Mouse (Mus musculus) midbrain, embryonic 11.5 days (tissue): Measurements from ENCODE around the gene Smarcb1. TPM values are rescaled to one million over a fixed set of nuclear protein-coding genes. Genes with fewer than 3 reads are reported as not detected.
A peak's percentile ranks its signal among the peaks of the same experiment; 100 is the strongest.

ENCODE experiments used
- ATAC-seq: fragments of 200-750 bp; cut with Nextera tagmentation; 2 replicates; pipeline ENCODE4 v1.8.0; 2017; ENCODE audit warnings: moderate TSS enrichment, moderate library complexity; ENCODE audit not compliant: low FRiP score
- DNase-seq: peaks from one replicate; pipeline ENCODE4 v3.0.0; 2015; ENCODE audit warnings: low spot score; ENCODE audit errors: missing footprints
- H3K27ac ChIP-seq: fragments of 300-500 bp; sonication (generic); 2 replicates; pipeline ENCODE4 v1.5.1; 2014; ENCODE audit warnings: low read depth, low read length
- H3K27me3 ChIP-seq: fragments of 300-500 bp; sonication (generic); 2 replicates; pipeline ENCODE4 v1.6.1; 2014; ENCODE audit warnings: mild to moderate bottlenecking, low read length, moderate library complexity, mixed read lengths; ENCODE audit not compliant: control insufficient read depth, insufficient read depth
- H3K36me3 ChIP-seq: fragments of 300-500 bp; sonication (generic); 2 replicates; pipeline ENCODE4 v1.6.1; 2014; ENCODE audit warnings: mild to moderate bottlenecking, low read length, moderate library complexity, mixed read lengths; ENCODE audit not compliant: control insufficient read depth, insufficient read depth
- H3K4me1 ChIP-seq: fragments of 300-500 bp; sonication (generic); 2 replicates; pipeline ENCODE4 v1.6.1; 2014; ENCODE audit warnings: low read length; ENCODE audit not compliant: control insufficient read depth, insufficient read depth
- H3K4me2 ChIP-seq: fragments of 300-500 bp; sonication (generic); 2 replicates; pipeline ENCODE4 v1.6.1; 2014; ENCODE audit warnings: mild to moderate bottlenecking, moderate library complexity
- H3K4me3 ChIP-seq: fragments of 300-500 bp; sonication (generic); 2 replicates; pipeline ENCODE4 v1.5.1; 2014; ENCODE audit warnings: low read depth, low read length
- H3K9ac ChIP-seq: fragments of 300-500 bp; sonication (generic); 2 replicates; pipeline ENCODE4 v1.6.1; 2014; ENCODE audit warnings: low read length
- H3K9me3 ChIP-seq: fragments of 300-500 bp; sonication (generic); 2 replicates; pipeline ENCODE4 v1.6.1; 2016; ENCODE audit warnings: low read length; ENCODE audit not compliant: control insufficient read depth
- WGBS: fragments of 180-500 bp; shearing (Covaris S2); extraction: QIAGEN DNeasy Blood & Tissue Kit; methylation state at CpG from one replicate; pipeline ENCODE4 v1.1.7; 2014; 5-methylcytosine and 5-hydroxymethylcytosine counted together
- polyA plus RNA-seq: library from polyadenylated mRNA; unstranded; fragments of >200 nt; fragmentation: Nextera tagmentation; extraction: Ambion mirVana; gene quantifications from 2 replicates; pipeline ENCODE4 v1.2.1, GENCODE M21; 2014

The Smarcb1 gene
- polyA plus RNA-seq, 1 experiment from 2014 or later = 274 TPM

GRCm38 (mm10) chr10:75944066-75944772 is 22.8 kb upstream of the Smarcb1 start:
- H3K36me3 ChIP-seq = no peaks in the 10 kb centered on the region
- no peak overlapping the region for H3K4me2 ChIP-seq
- H3K4me1 ChIP-seq = no peaks in the 10 kb centered on the region
- no peak overlapping the region for H3K4me3 ChIP-seq
- ATAC-seq = no peak
- peak; percentile 82 for DNase-seq
- no peak overlapping the region for H3K9ac ChIP-seq
- WGBS = 33% methylated on average over 11 of the region's 11 CpGs
- no peak overlapping the region for H3K27ac ChIP-seq
- no peaks in the 10 kb centered on the region for H3K9me3 ChIP-seq
- no peaks in the 10 kb centered on the region; the same call in 1 of the 2 replicates for H3K27me3 ChIP-seq

GRCm38 (mm10) chr10:75942736-75943477 is 21.5 kb upstream of the Smarcb1 start, which contains the start of gene Vpreb3:
Gene Vpreb3, plus strand, starts transcription at chr10:75943057.
- Histone ChIP-seq H3K4me2 (no peak within 1 kb of the TSS), H3K27ac (no peak within 1 kb of the TSS), H3K4me3 (no peak within 1 kb of the TSS), H3K36me3 (no peaks in the 10 kb centered on the region), H3K9me3 (no peaks in the 10 kb centered on the region), H3K9ac (no peak within 1 kb of the TSS), H3K27me3 (no peaks in the 10 kb centered on the region), H3K4me1 (no peaks in the 10 kb centered on the region)
- 80% methylated on average over 15 of the region's 15 CpGs for WGBS
- ATAC-seq (no peak), DNase-seq (peak; percentile 65)

DNA sequence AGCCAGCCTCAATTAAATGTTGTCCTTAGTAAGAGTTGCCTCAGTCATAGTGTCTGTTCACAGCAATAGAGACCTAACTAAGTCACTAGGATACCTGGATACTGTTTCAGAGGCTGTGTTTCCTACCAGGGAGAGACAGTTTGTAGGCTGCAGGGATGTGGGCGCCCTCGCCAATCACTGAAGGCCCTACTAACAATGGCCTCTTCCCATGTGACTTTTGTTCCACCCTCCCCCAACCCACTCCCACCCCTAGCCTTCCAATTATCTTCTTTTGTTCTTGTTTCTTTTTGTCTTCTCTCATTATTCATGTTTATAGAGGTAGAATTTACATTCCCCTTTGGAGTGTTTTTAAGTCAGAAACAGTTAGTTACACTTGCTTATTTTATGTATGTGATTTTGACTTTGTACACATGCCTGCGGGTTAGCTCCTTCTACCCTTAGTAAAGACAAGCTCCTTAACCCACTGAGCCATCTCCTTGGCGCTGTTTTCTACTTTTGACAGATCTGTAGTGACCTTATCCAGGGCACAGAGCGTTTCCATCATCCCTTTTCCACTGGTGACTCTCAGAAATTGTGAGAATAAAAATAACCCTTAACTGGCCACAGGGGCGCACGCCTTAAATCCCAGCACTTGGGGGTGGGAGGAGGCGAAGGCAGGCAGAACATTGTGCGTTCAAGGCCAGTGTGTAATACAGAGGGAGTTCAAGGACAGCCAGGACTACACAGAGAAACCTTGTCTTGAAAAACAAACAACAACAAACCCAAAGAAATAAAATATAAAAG is 19.8 kb upstream of the Smarcb1 start:
- Histone ChIP-seq H3K4me1 (no peaks in the 10 kb centered on the region), H3K4me2 (no peak overlapping the region), H3K27me3 (peaks cover 9% of the 10 kb centered on the region), H3K4me3 (no peak overlapping the region), H3K9ac (no peak overlapping the region), H3K27ac (no peak overlapping the region), H3K36me3 (no peaks in the 10 kb centered on the region), H3K9me3 (no peaks in the 10 kb centered on the region)
- DNase-seq = peak; percentile 60
- 66% methylated on average over 9 of the region's 9 CpGs for WGBS
- no peak for ATAC-seq

DNA sequence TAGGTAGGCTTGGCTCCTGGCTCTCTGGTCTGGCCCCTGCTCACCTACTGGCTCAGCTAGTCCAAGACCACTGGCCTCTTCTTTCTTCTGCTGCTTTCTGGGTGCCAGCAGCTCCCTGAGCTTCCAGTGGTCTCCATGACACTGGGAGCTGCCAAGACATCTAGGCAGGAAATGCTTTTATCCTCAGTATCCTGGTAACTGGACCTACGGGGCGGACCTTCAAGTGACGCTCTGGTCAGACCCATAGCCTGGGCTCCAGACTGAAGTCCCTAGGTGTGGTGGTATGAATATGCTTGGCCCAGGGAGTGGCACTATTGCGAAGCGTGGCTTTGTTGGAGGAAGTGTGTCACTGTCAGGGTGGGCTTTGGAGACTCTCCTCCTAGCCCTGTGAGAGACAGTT is 19.1 kb upstream of the Smarcb1 start, which contains the start of gene Gm867:
Gm867 (minus strand) TSS at position 153 of the 400 bp plus-strand sequence.
- 80% methylated on average over 5 of the region's 5 CpGs for WGBS
- Histone ChIP-seq H3K4me2 (no peak within 1 kb of the TSS), H3K27ac (no peak within 1 kb of the TSS), H3K9ac (no peak within 1 kb of the TSS), H3K4me1 (peaks cover 6% of the 10 kb centered on the region; the same call in 1 of the 2 replicates), H3K27me3 (peaks cover 16% of the 10 kb centered on the region), H3K36me3 (no peaks in the 10 kb centered on the region), H3K9me3 (no peaks in the 10 kb centered on the region), H3K4me3 (no peak within 1 kb of the TSS)
- DNase-seq (peak; percentile 26), ATAC-seq (no peak)

GRCm38 (mm10) chr10:75939481-75940234 is 18.2 kb upstream of the Smarcb1 start:
- no peak for ATAC-seq
- 44% methylated on average over 9 of the region's 9 CpGs for WGBS
- Histone ChIP-seq H3K9ac (no peak overlapping the region), H3K27me3 (peaks cover 25% of the 10 kb centered on the region), H3K4me3 (no peak overlapping the region), H3K4me1 (peaks cover 10% of the 10 kb centered on the region), H3K4me2 (no peak overlapping the region), H3K36me3 (no peaks in the 10 kb centered on the region), H3K27ac (no peak overlapping the region), H3K9me3 (no peaks in the 10 kb centered on the region)
- peak; percentile 80 for DNase-seq

DNA sequence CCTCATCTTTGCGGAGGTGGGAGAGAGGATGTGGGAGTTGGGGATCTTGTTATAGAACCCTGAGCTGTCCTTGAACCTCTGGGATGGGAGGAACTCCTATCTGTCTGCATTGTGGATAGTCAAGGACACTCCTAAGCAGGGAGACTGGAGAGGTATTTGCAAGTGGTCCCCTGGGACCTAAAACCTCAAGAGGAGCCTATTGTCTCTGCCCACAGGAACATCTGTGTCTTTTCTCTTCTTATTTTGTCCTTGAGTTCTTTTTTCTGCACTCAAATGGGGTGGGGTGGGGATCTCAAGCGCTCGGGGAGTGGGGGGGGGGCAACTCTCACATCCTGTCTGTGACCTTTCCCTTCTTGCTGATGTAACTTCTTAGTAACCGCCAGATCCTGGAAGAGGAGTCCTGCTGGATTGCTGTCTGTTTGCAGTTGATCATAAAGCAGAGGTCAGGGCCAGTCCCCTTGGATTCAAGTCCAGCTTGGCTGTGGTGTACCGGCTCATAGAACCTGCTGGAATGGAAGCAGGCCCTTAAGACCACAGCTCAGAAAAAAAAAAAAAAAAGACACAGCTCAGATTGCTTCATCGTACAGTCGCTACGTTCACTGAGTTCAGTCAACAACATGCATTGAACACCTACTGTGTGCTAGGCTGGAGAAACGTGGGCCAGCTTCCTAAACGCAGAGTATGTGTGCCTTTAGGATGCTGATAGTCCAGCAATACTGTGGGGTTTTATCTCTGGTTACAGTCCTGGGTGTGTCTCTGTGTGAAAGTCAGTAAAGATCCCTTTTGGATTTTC is 16.6 kb upstream of the Smarcb1 start:
- peaks cover 28% of the 10 kb centered on the region for H3K27me3 ChIP-seq
- WGBS = 49% methylated on average over 10 of the region's 10 CpGs
- no peak overlapping the region for H3K4me3 ChIP-seq
- 0 out of 2 replicates have a peak overlapping the region, but pooled peaks have one; percentile 4 for H3K9ac ChIP-seq
- peak; percentile 68 for DNase-seq
- H3K36me3 ChIP-seq = no peaks in the 10 kb centered on the region
- H3K4me2 ChIP-seq = no peak overlapping the region
- no peaks in the 10 kb centered on the region for H3K9me3 ChIP-seq
- H3K4me1 ChIP-seq = peaks cover 11% of the 10 kb centered on the region
- ATAC-seq = no peak
- H3K27ac ChIP-seq = no peak overlapping the region

- H3K4me3 ChIP-seq = no peak overlapping the region
- H3K4me2 ChIP-seq = no peak overlapping the region
- no peak overlapping the region for H3K9ac ChIP-seq
- peaks cover 30% of the 10 kb centered on the region for H3K27me3 ChIP-seq
- no peaks in the 10 kb centered on the region for H3K36me3 ChIP-seq
- peak; percentile 88 for DNase-seq
- H3K4me1 ChIP-seq = peaks cover 18% of the 10 kb centered on the region
- H3K9me3 ChIP-seq = no peaks in the 10 kb centered on the region
- WGBS = 29% methylated on average over 18 of the region's 18 CpGs
- no peak overlapping the region for H3K27ac ChIP-seq
- no peak for ATAC-seq
These were observed 15.7 kb upstream of the Smarcb1 start for GRCm38 (mm10) chr10:75936909-75937667.
